Mouse (Mus musculus): Measurements from ENCODE around the gene Trio. TPM values are rescaled to one million over a fixed set of nuclear protein-coding genes. Genes with fewer than 3 reads are reported as not detected.

The Trio gene
- total RNA-seq, 2 experiments from 2014 or later: 321 to 333 TPM

DNA sequence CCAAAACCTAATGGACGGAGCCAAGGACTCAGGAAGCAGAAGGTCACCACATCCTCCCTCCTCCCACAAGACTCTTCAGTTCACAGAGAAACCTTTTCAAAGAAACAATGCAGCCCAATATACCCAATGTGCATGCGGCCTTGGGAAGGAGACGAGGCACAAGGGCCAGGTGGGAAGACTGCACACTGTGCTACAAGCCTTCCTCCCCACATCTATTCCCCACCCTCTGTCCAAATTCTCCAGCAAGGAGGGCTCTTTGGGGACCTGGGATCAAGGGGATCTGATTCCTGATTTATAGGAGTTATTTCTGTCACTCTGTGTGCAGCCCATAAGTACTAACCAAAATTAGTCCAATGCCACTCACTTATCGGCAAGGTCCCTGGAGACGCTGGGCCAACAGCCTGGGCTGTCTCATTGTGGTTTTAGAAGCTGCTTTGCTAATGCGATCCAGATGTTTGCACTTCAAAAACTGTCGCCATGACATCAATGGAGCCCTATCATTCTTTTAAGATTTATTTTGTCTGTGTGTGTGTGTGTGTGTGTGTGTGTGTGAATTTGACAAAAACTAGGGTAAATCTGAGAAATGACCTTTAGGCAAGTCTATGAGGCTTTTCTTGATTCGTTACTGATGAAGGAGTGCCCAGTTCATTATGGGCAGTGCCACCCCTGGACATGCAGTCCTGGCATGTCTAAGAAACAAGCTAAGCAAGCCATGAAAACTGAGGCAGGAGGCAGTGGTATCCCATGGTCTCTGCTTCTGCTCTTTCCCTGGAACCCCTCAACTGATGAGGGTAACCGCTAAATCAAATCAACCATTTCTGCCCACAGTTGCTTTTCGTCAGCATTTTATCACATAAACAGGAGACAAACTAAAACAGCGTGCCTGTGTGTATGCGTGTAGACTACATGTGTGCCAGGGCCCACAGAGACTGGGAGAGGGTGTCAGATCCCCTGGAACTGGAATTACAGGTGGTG lies 89.6 kb downstream of the Trio start:
- no peak for TF ChIP-seq CTCF (conservative IDR thresholded peaks at IDR 0.05)
- Histone ChIP-seq H3K27ac (peak overlapping the region; percentile 90), H3K4me3 (no peak overlapping the region)
- DNase-seq (ENCODE audit: low spot score in 2 of 2): no peak

DNA sequence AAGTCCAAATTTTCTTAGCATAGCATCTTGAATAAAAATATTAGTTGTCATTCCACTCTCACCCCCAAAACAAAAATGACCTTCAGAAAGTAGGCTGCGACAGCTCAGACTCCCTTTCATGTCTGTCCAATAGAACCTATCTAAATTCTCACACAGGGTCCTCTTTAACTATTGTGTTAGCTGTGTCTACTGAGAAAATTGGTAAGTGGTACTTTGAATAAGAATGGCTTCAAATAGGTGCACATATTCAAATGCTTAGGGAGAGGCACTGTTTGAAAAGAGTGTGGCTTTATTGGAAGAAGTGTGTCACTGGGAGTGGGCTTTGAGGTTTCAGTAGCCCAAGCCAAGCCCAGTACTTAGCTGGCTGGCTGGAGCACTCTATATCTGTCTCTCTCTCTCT lies 92.4 kb downstream of the Trio start:
- no peak for TF ChIP-seq CTCF (conservative IDR thresholded peaks at IDR 0.05)
- H3K27ac ChIP-seq: no peak overlapping the region
- no peak overlapping the region for H3K4me3 ChIP-seq
- no peak for DNase-seq (ENCODE audit: low spot score in 2 of 2)

DNA sequence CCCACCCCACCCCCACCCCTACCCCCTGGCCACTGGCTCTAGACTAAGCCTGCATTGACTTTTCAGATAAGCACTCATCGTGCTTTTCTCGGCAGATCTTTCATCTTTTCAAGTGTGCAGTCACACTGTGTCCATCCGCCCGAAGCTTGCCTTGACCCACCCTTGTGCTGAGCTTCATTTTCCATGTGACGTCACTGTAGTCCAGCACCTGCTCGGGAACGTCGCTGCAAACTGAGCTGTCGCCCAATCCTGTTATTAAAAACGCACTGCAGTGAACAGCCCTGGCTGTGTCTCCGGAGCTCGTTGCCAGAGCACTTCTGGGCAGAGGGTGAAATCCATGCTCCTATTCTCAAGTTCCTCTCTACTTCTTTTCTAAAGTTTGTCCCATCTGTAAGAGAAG lies 93.8 kb downstream of the Trio start:
- TF ChIP-seq CTCF (conservative IDR thresholded peaks at IDR 0.05): no peak

DNA sequence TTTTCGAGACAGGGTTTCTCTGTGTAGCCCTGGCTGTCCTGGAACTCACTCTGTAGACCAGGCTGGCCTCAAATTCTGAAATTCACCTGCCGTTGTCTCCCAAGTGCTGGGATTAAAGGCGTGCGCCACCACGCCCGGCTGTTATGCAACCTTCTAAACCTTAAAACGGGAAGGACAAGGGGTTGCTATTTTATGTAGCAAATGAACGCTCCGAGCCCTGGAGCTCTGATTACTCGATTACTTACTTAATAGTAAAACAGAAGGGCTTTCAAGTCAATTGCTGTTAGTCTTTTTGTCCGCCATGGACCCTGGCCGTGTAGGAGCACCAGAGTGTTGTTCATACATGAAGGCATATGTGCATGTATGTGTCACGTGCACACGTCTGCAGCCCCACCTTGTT lies 94.2 kb downstream of the Trio start:
- no peak for TF ChIP-seq CTCF (conservative IDR thresholded peaks at IDR 0.05)
- no peak overlapping the region for H3K27ac ChIP-seq
- no peak overlapping the region for H3K4me3 ChIP-seq
- no peak for DNase-seq (ENCODE audit: low spot score in 2 of 2)

More for the DNA sequence above, 93.8 kb downstream of the Trio start:
- Histone ChIP-seq H3K27ac (no peak overlapping the region), H3K4me3 (no peak overlapping the region)
- no peak for DNase-seq (ENCODE audit: low spot score in 2 of 2)

DNA sequence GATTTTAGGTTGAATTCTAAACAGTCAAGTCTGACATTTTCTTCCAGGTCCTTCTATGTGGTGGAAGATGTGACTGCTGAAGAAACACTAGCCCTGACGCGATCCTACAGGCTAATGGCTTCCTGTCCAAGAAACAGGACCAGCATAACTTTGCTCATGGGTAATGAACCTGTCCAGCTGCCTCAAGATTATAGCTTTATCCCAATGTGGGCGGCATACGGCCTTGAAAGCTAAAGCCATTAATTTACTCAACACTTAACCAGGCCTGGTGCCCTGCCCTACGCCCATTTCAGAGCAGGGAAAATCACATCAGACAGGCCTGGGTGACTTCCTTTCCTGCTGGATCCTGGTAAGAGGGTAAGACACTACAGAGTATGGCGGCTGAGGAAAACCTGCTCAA lies 98.0 kb downstream of the Trio start:
- DNase-seq (ENCODE audit: low spot score in 2 of 2): no peak
- Histone ChIP-seq H3K4me3 (no peak overlapping the region), H3K27ac (no peak overlapping the region)
- TF ChIP-seq CTCF (conservative IDR thresholded peaks at IDR 0.05): no peak

DNA sequence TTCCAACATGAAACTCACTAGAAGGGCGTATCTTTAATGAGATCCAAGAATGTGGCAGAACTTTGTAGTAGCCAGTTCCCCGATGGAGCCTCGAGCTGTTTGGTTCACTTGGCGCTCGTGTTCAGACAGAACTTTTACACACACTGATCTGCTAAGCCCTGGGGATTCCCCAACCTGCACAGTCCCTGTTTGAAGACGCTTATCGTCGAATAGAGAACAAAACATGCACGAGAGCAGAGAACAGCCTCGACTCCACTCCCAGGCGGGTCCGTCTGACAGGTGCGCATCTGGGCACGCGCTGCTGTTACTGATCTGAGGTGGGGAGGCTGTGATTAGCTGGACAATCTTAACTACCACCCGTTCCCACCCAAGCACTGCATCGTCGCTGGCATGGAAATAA lies 98.7 kb downstream of the Trio start:
- Histone ChIP-seq H3K4me3 (no peak overlapping the region), H3K27ac (no peak overlapping the region)
- DNase-seq (ENCODE audit: low spot score in 2 of 2): no peak
- no peak for TF ChIP-seq CTCF (conservative IDR thresholded peaks at IDR 0.05)

DNA sequence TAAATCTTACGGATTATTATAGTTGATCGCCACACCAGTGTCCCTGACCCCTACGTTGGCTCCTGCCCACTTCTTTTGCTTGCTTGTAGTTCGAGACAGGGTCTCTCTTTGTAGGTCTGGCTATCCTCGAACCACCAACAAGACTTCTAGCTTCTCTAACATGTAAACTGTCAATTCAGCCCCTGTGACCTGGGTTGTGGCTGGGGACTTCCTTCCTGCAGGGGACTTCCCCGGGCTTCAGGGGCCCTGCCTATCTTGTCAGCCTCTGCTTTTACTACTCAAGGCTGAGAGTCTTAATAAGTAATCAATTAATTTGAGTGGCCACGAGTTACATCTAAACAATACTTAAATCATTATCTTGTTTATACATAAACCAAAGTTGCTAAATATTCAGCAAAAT lies 99.2 kb downstream of the Trio start:
- TF ChIP-seq CTCF (conservative IDR thresholded peaks at IDR 0.05): no peak
- Histone ChIP-seq H3K4me3 (no peak overlapping the region), H3K27ac (no peak overlapping the region; the same call in 1 of the 2 replicates)
- DNase-seq (ENCODE audit: low spot score in 2 of 2): no peak

DNA sequence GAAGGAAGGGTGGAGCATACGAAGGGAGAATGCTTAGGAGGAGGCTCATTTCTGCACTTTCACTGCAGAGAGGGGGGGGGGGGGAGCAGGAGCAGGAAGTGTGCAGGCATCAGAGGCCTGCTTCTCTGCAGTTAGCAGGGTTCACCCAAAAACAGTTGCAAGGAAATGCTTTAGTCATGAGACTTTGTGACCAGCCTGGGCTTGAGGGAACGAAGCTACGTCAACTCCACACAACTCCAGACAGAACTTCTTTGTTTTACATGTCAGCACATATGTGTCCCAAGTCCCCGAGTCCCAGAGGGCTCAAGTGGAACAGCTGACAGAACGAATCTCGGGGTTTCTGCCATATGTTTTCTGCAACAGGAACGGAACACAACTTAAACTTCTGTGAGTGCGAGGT lies 99.8 kb downstream of the Trio start:
- H3K4me3 ChIP-seq: no peak overlapping the region
- no peak overlapping the region for H3K27ac ChIP-seq
- no peak for DNase-seq (ENCODE audit: low spot score in 2 of 2)
- no peak for TF ChIP-seq CTCF (conservative IDR thresholded peaks at IDR 0.05)

DNA sequence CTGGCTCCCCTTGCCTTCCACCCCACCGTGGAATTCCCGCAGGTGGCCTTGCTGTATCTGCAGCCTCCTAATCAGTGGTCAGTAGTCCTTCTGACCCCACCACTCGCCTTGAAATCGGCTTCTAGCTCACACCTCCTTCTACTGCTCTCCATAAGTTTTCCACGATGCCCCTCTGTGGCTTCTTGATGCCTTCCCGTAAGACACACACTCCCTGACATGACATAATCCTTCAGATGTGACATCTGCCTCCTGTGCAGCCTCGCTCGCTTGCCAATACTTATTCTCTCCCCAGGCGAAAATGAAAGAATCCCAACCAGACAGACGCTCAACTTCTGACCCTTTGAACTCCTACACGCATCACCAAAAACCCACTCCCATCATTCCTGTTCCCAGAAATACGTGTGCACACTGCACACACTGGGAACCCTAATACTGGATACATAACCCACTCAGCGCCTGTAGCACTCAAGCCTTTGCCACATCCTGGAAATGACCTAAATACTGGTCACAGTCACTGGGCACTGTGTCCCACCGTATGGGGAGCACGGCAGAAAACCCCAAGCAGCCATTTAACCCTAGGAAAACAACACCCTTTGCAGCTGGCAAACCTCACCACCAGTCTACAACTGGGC lies 100.5 kb downstream of the Trio start:
- Histone ChIP-seq H3K27ac (no peak overlapping the region), H3K4me3 (no peak overlapping the region)
- DNase-seq (ENCODE audit: low spot score in 2 of 2): no peak
- TF ChIP-seq CTCF (conservative IDR thresholded peaks at IDR 0.05): no peak

DNA sequence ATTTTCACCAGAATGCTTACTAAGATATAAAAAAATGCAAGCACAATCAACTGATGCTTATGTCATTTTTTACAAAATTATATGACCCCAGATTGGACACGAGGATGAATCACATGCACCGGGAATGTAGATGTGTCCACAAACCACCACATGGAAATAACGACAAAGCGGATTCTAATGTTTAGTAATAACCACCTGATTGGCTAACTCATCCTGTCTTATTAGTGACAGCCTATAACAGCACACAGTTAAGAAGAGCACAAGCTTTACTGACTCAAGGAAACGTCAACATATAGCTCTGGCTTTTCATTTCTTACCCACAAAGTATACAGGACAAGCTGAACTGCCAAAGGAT lies 101.7 kb downstream of the Trio start:
- TF ChIP-seq CTCF (conservative IDR thresholded peaks at IDR 0.05): no peak
- Histone ChIP-seq H3K4me3 (peak overlapping the region; percentile 48), H3K27ac (peak overlapping the region; percentile 54)
- no peak for DNase-seq (ENCODE audit: low spot score in 2 of 2)

DNA sequence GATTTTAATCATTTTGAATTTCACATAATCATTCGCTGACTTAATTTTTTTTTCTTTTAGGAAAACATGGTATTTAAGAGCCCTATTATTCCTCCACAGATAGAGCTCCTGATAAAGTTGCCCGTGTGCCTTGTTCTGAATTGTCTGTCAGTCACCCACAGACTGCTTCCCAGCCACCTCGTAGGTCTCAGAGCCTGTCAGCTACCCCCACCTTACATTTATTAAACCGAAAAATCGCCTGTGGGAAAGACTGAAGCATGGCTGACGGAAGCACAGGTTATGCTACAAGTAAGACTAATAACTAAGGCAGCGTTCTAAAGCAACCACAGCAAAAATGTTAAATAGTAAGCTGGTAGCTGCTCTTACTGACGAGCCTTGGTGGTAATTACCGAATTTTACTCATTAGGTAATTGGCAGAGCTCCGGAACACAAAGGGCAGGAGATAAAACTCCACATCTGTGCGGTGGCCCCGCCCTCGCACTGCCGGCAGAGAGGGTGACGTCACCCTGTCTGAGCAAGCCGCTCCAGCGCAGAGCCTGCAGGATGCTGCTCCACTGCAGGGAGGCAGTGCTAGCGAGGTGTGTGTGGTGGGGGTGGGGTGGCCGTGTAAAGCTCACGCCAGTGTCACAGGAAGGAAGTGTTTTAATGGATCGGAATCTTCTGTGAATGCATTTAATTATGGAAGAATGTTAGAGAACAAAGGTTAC lies 102.2 kb downstream of the Trio start:
- TF ChIP-seq CTCF (conservative IDR thresholded peaks at IDR 0.05): peak; percentile 19; the same call in 1 of the 2 replicates
- Histone ChIP-seq H3K4me3 (peak overlapping the region; percentile 48), H3K27ac (peak overlapping the region; percentile 54)
- DNase-seq (ENCODE audit: low spot score in 2 of 2): peak; percentile 69 to 70

DNA sequence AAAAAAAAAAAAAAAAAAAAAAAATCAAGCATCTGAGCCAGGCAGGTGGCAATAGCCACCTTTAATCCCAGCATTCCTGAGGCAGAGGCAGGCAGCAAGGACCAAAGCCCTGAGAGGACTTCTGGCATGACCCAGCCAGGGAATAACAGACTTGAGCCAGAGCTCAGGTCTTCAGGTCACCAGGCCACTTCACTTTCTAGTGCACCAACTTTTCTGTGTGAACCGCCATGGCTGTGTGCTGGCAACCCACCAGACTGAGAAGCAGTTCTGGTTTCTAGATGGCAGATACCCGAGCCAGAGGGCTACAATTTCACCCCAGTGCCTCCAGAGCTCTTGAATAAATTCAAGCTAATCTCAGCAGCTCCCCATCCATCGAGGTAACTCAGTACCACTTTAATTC lies 104.9 kb downstream of the Trio start:
- no peak for TF ChIP-seq CTCF (conservative IDR thresholded peaks at IDR 0.05)
- Histone ChIP-seq H3K27ac (no peak overlapping the region), H3K4me3 (no peak overlapping the region)
- no peak for DNase-seq (ENCODE audit: low spot score in 2 of 2)

DNA sequence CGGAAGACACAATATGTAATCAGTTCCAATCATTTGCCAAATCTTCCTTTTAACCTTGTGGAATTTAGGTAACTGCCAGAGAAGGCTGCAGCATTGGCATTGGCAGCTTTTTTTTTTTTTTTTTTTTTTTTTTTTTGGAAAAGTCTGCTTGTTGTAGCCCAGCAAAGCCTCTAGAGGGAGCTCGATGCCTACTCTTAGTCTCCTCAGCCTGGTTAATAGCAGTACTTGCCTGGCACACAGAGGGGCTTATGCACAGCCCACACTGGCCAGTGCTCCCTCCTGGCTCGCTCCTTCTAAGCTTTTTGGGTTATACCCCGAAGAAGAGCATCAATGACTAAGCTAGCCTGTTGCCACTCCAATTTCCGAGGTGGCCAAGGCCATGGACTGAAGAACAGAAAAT lies 106.1 kb downstream of the Trio start:
- peak in 1 of 2 experiments; percentile 63 for DNase-seq (ENCODE audit: low spot score in 2 of 2)
- peak; percentile 83 for TF ChIP-seq CTCF (conservative IDR thresholded peaks at IDR 0.05)
- Histone ChIP-seq H3K27ac (0 out of 2 replicates have a peak overlapping the region, but pooled peaks have one; percentile 23), H3K4me3 (no peak overlapping the region)
